ENCODE assay signal across 15 mouse cellular contexts in the genomic region with DNA sequence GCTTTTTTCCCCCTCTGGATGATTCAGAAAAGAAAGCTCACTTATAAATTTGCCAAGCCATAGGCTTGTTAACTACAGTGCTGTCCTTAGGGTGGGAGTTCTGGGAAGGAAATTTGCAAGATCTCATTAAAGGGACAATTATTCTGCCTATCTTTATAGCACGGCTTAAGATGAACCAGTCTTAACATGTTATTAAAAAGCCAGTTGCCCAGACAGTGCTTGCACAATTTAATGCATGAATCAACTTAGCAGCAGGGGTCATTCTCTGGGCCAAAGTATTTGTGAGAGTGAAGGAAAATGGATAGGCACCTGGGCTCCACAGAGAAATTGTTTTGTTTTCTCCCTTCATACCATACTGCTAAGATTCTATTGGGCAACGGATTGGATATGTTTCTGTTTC.
DNase-seq lines count a peak whose midpoint lies in the region; ATAC-seq and TF ChIP-seq lines count a peak whose summit lies in the region.
"Had no signal": no experiment of that assay in that cellular context is flagged by ENCODE, and none has a peak within 500 bp of the region (broad histone marks: within the 10 kb centered on the region; RNA-seq: fewer than 3 reads in every experiment).

No protein-coding gene starts in this region.

- WGBS in cerebellum, adult 2 months = 9% methylated on average over 2 of the region's 2 CpGs
- 8% methylated on average over 2 of the region's 2 CpGs for WGBS in forebrain, embryonic 14.5 days
- WGBS in midbrain, embryonic 13.5 days = 22% methylated on average over 2 of the region's 2 CpGs
- 65% methylated on average over 2 of the region's 2 CpGs for WGBS in kidney, embryonic 14.5 days

- H3K9me3 ChIP-seq in forebrain, embryonic 14.5 days (replicated peaks; ENCODE audit: control insufficient read depth, low read length) = no peaks in the 10 kb centered on the region
- H3K9me3 ChIP-seq in midbrain, embryonic 13.5 days = no peaks in the 10 kb centered on the region
- H3K9me3 ChIP-seq in kidney, embryonic 14.5 days (ENCODE audit: control insufficient read depth, low read length) = no peaks in the 10 kb centered on the region
- H3K9me3 ChIP-seq: heart, embryonic 10.5 days; limb, embryonic 13.5 days had no signal

- peak; percentile 54; the same call in 1 of the 2 replicates for ATAC-seq in forebrain, embryonic 14.5 days
- peak; percentile 72; the same call in 1 of the 2 replicates for ATAC-seq in midbrain, embryonic 13.5 days
- no peak for ATAC-seq in kidney, embryonic 14.5 days (ENCODE audit: low FRiP score, low TSS enrichment)
- ATAC-seq: intestine, postnatal 0 days had no signal

- no peak overlapping the region for H3K4me2 ChIP-seq in forebrain, embryonic 14.5 days (ENCODE audit: low read length)
- no peak overlapping the region for H3K4me2 ChIP-seq in midbrain, embryonic 13.5 days (replicated peaks)
- H3K4me2 ChIP-seq in kidney, embryonic 14.5 days (replicated peaks; ENCODE audit: low read depth, low read length) = no peak overlapping the region
- H3K4me2 ChIP-seq: limb, embryonic 13.5 days had no signal

- no peak for TF ChIP-seq CTCF in cerebellum, adult 2 months (IDR thresholded peaks at IDR 0.05; ENCODE audit: borderline replicate concordance, insufficient read depth, low read depth, low read length)

- peak; percentile 81 to 85 for DNase-seq in cerebellum, postnatal 14 days
- no peak for DNase-seq in cerebellum, adult 2 months
- DNase-seq in Muller cell, postnatal 12 days (ENCODE audit: inconsistent ontology term) = peak; percentile 51
- DNase-seq in forebrain, embryonic 14.5 days (ENCODE audit: low spot score) = peak; percentile 46
- DNase-seq in layer of hippocampus, adult 9-11 months = no peak
- DNase-seq in kidney, postnatal 14 days = no peak
- DNase-seq: adrenal gland, adult 2 months; kidney, postnatal 4 days had no signal

- no peak overlapping the region for H3K4me3 ChIP-seq in cerebellum, adult 2 months (replicated peaks; ENCODE audit: insufficient read depth, low read depth, low read length)
- H3K4me3 ChIP-seq in forebrain, embryonic 14.5 days (ENCODE audit: low read depth, low read length) = no peak overlapping the region
- H3K4me3 ChIP-seq in midbrain, embryonic 13.5 days (replicated peaks) = no peak overlapping the region
- H3K4me3 ChIP-seq in kidney, embryonic 14.5 days (ENCODE audit: low read length) = no peak overlapping the region
- H3K4me3 ChIP-seq: erythroblast, embryonic 14.5 days; heart, embryonic 10.5 days; left cerebral cortex, adult 2 months; limb, embryonic 13.5 days had no signal

- H3K4me1 ChIP-seq in cerebellum, adult 2 months (ENCODE audit: control insufficient read depth, insufficient read depth, low read length) = no peaks in the 10 kb centered on the region
- H3K4me1 ChIP-seq in forebrain, embryonic 14.5 days (ENCODE audit: control insufficient read depth, insufficient read depth, low read length) = no peaks in the 10 kb centered on the region; the same call in 1 of the 2 replicates
- H3K4me1 ChIP-seq in midbrain, embryonic 13.5 days (replicated peaks) = no peaks in the 10 kb centered on the region
- H3K4me1 ChIP-seq in kidney, embryonic 14.5 days (ENCODE audit: control insufficient read depth, insufficient read depth, low read length) = no peaks in the 10 kb centered on the region
- H3K4me1 ChIP-seq: heart, embryonic 10.5 days had no signal

- no peak overlapping the region for H3K9ac ChIP-seq in forebrain, embryonic 14.5 days (ENCODE audit: low read length)
- no peak overlapping the region for H3K9ac ChIP-seq in midbrain, embryonic 13.5 days (replicated peaks)
- H3K9ac ChIP-seq in kidney, embryonic 14.5 days (ENCODE audit: low read depth, low read length) = no peak overlapping the region
- H3K9ac ChIP-seq: limb, embryonic 13.5 days had no signal

- no peak for TF ChIP-seq POLR2A in cerebellum, adult 2 months (IDR thresholded peaks at IDR 0.05; ENCODE audit: borderline replicate concordance, insufficient read depth, low read length)

- H3K36me3 ChIP-seq in forebrain, embryonic 14.5 days (ENCODE audit: control insufficient read depth, insufficient read depth, low read length) = no peaks in the 10 kb centered on the region
- no peaks in the 10 kb centered on the region for H3K36me3 ChIP-seq in midbrain, embryonic 13.5 days
- H3K36me3 ChIP-seq in kidney, embryonic 14.5 days (ENCODE audit: control insufficient read depth, insufficient read depth, low read length) = no peaks in the 10 kb centered on the region
- H3K36me3 ChIP-seq: heart, embryonic 10.5 days; limb, embryonic 13.5 days had no signal

- no peak overlapping the region for H3K27ac ChIP-seq in cerebellum, adult 2 months (ENCODE audit: insufficient read depth, low read length)
- H3K27ac ChIP-seq in forebrain, embryonic 14.5 days (ENCODE audit: low read depth, low read length) = no peak overlapping the region
- H3K27ac ChIP-seq in midbrain, embryonic 13.5 days = no peak overlapping the region
- H3K27ac ChIP-seq in kidney, embryonic 14.5 days (ENCODE audit: low read depth, low read length) = no peak overlapping the region
- H3K27ac ChIP-seq: heart, embryonic 10.5 days; left cerebral cortex, adult 2 months; limb, embryonic 13.5 days had no signal

- no peaks in the 10 kb centered on the region for H3K27me3 ChIP-seq in cerebellum, adult 2 months (ENCODE audit: control insufficient read depth, insufficient read depth, low read length)
- no peaks in the 10 kb centered on the region for H3K27me3 ChIP-seq in forebrain, embryonic 14.5 days (replicated peaks; ENCODE audit: control insufficient read depth, insufficient read depth, low read length)
- no peaks in the 10 kb centered on the region for H3K27me3 ChIP-seq in midbrain, embryonic 13.5 days
- no peaks in the 10 kb centered on the region for H3K27me3 ChIP-seq in kidney, embryonic 14.5 days (ENCODE audit: control insufficient read depth, insufficient read depth, low read length)
- H3K27me3 ChIP-seq: limb, embryonic 13.5 days had no signal

Comparison
In these comparisons a context has a peak if more than half of its experiments do, and no peak if none do; other contexts are left out.
1. DNase-seq: peak in cerebellum, postnatal 14 days (2 of 2), Muller cell, postnatal 12 days (single experiment) and forebrain, embryonic 14.5 days (single experiment); none in cerebellum, adult 2 months (0 of 2), layer of hippocampus, adult 9-11 months (single experiment) and kidney, postnatal 14 days (single experiment).